Mouse (Mus musculus): ENCODE measurements around the gene Tmf1.

Tmf1 gene

GRCm38 (mm10) chr6:97204252-97204869, 25.4 kb upstream of the Tmf1 start:
- intact Hi-C loops (cut with DNase I): no loop called here

DNA sequence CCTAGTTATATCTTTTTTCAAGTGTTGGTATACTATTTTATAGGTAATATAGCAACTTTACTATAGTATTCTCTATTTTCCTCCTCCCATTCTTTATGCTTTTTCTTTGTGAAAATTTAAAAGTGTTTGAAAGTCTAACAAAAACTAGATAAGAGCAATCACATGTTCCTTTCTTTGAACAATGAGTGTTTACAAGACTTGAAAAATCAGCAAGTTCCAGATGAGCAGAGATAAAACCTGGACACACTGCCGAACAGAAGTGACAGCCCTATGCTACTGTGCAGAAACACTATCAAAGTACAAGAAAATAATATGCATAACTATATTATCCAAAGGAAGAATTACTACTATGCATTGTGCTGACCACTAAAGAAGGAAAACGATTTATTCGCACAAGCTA, 23.6 kb upstream of the Tmf1 start:
- intact Hi-C loops (cut with DNase I): no loop called here

GRCm38 (mm10) chr6:97200437-97200836, 21.5 kb upstream of the Tmf1 start:
- intact Hi-C loops (cut with DNase I): no loop called here

DNA sequence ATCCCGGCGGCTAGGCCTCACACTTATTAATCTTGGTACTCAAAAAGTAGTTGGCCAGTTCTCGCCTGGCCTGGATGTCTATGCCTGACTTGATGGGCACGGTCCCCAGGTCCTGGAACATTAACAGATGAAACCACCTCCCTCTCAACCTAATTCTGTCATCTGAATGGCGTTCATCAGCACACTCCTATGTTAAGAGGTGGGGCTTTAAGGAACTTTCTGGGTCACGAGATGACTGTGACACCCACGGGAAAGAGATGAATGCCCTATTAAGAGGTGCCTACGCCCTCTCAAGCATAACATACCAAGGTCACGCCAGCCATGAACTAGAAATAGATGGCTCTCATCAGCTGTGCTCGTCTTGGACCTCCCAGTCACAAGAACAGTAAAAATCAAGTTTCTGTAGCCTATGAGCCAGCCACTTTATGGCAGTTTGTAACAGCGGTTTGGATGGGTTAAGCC, 476 bp upstream of the Tmf1 start:
- intact Hi-C loops (cut with DNase I): no loop called here

GRCm38 (mm10) chr6:97175716-97176115, 3.2 kb downstream of the Tmf1 start:
- intact Hi-C loops (cut with DNase I): no loop called here

DNA sequence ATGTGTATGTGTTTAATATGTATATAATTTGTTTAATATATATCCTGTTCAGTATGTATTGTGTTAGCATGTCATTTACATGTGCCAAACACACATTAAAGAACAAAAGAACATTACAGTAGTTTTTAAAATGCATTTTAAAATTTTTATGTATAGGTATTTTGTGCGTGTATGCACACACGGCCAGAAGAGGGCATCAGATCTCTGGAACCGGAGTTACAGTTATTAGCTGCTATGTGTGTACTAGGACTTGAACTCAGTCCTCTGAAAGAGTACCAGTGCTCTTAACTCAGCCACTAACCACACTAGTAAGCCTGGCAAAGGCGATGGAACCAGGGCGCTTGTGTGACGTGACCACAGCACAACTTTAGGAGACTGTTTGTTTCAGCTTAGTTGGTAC, 28.8 kb downstream of the Tmf1 start:
- intact Hi-C loops (cut with DNase I): no loop called here

DNA sequence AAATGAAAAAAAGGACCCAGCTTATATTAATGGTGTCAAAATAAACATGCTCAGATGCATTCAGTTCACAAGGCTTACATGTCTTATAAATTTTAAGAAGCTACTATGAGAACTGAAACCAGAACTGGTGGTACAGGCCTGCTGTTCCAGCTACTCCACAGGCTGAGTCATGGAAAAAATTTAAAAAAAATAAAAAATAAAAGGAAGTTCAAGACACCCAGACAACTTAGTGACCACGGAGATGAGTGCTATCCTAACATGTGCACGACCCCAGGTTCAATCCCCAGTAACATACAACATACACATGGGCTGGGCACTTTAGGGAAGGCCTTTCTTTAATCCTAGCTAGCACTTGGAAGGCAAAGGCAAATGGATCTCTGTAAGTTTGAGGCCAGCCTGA, 29.2 kb downstream of the Tmf1 start:
- intact Hi-C loops (cut with DNase I): no loop called here

DNA sequence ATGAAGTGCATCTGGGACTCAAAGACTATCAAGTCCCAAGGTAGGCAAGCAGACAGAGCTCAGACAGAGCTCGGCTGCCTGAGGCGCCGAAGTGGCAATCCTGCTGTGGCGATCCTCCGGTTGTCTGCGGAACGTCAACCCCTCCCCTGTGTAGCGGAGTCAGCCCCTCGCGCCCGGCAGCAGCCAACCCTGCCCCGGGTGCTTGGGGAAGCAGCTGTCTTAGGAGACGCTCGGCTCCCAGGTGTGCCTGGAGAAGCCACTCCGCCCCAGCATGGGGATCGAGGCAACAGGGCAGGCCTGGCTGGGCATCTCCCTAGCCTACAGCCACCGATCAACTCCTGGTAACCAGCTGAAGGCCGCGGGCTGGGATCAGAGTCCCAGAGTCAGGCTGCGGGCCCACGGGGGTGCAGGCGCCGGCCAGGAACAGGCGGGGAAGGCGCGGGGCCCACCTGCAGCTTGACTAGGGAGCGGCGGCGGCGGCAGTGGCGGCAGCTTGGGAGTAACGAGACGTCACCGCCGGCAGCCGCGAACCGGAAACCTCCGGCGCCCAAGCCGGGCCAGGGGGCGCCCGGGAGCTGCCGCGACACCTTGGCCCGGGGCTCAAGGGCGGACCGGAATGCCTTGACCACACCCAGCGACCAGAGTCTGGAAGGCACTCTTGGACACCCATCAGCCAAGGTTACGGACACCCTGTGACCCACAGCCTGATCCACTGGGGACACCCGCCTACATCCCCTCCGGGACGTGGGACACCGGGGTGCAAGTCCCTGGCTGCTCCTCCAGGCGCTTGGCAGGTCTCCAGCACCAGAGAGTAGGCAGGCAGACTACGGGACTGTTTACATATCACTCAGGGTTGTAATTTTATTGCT, 30.3 kb downstream of the Tmf1 start, which contains the start of gene Eogt:
Eogt (minus strand) TSS at position 800 of the 869 bp plus-strand sequence.
- intact Hi-C loops (cut with DNase I): no loop called here

GRCm38 (mm10) chr6:97147755-97148382, 31.1 kb downstream of the Tmf1 start:
- intact Hi-C loops (cut with DNase I): no loop called here

DNA sequence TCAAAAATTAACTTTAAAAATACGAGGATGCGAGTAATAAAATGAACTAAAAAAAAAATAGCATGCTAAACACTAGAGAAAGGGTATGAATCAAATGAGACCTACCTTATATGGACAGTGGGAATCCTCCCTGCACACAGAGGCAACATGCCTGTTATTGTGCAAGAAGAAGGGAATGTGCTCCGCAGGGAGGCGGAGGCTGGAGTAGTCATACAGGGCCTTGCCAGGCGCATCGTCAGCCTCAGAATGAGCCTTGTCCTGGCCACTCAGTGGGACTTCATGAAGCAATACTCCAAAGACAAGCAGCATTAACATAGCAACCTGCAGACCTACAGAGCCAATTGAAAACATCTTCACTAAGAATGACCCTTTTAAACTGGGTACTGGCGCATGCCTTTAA, 33.8 kb downstream of the Tmf1 start:
- intact Hi-C loops (cut with DNase I): no loop called here

DNA sequence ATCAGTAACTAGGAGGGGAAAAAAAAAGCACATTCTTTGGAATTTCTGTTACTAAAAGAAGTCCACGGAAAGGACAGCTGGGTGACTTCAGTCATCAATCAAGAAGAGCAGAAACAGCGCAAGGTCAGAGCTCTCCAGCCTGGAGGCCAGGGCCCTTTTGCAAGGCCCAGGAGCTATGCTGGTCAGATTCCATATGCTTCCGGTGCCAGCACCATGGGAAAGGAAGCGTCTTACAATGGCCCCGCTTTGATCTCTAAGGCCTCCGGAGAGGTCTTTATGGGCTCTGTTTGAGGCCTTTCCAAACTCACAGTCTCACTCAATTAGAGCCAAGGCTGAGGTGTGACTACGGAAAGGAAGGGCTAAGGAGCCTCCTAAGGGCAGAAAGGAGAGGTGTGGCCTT, 34.6 kb downstream of the Tmf1 start:
- intact Hi-C loops (cut with DNase I): no loop called here

GRCm38 (mm10) chr6:97142611-97143010, 36.3 kb downstream of the Tmf1 start:
- intact Hi-C loops (cut with DNase I): no loop called here

DNA sequence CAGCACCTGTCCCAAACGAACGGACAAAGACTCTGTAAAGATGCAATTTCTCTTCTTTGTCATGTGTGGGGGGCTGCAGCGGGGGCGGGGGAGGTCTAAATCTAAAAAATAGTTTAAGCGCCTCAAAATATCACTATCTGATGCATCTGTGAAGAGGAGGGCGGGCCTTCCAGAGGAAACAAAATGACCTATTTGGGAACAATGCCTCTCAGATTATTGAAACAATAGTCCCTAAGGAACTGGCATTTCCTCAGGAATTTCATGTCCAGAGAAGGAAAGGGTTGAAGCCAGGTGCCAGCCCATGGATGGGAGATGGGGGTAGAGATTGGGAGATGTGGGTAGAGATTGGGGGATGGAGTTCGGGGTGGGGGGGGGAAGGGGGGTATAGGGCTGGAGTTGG, 37.1 kb downstream of the Tmf1 start:
- intact Hi-C loops (cut with DNase I): no loop called here

- intact Hi-C loops (cut with DNase I): no loop called here
Measured at GRCm38 (mm10) chr6:97132707-97133303, 46.1 kb downstream of the Tmf1 start.

GRCm38 (mm10) chr6:97131808-97132207, 47.1 kb downstream of the Tmf1 start:
- intact Hi-C loops (cut with DNase I): no loop called here

DNA sequence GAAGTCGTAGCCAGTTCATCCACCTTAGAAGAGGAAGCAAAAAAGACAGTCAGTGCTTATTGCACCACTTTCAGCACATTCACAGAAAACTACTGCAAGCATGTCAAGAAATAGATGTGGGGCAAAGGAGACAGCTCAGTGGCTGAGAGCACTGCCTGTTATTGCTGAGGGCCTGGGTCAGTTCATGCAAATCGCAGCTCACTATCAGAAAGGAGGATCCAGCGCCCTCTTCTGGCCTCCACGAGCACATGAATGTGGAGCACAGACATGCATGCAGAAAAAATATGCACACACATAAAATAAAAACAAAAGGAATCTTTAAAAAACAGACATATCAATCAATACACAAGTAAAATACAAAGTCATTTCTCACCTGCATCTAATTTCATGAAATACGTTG, 47.9 kb downstream of the Tmf1 start:
- intact Hi-C loops (cut with DNase I): no loop called here

GRCm38 (mm10) chr6:97124336-97125010, 54.4 kb downstream of the Tmf1 start:
- intact Hi-C loops (cut with DNase I): no loop called here

DNA sequence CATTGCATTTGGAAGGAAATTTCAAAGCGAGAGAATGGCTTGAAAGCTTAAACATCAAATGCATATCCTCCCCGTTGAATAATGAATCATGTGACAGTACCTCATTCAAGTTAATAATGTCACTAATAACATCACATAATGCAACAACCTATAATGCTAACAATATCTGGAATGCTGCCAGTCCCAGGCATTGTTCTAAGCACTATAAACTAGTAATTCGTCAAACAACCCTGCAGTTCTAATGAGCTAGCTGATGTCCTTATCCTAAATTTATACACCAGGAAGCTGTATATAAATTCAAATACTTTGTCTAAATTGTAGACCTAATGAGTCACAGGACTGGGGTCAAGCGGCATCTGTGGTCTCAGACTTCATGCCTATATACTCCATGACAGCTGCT, 58.0 kb downstream of the Tmf1 start:
- intact Hi-C loops (cut with DNase I): no loop called here

GRCm38 (mm10) chr6:97118327-97118726, 60.6 kb downstream of the Tmf1 start:
- intact Hi-C loops (cut with DNase I): no loop called here

DNA sequence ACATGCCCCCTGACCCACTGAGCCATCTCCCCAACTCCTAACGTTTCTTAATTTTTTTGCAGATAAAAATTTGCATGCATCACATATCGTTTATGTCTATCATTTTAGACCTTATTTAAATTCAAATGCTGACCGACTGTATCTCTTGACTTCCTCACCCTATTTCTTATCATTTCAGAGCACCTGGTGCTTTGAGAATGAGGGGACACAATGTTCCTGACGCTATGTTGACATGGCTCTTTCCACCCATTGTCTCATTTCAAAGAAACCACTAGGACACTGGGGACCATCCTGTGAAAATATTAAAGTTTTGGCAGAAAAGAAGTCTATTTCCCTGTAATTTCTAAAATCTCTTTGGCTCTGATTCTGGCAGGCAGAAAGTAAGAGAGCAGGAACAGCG, 62.0 kb downstream of the Tmf1 start:
- intact Hi-C loops (cut with DNase I): no loop called here

DNA sequence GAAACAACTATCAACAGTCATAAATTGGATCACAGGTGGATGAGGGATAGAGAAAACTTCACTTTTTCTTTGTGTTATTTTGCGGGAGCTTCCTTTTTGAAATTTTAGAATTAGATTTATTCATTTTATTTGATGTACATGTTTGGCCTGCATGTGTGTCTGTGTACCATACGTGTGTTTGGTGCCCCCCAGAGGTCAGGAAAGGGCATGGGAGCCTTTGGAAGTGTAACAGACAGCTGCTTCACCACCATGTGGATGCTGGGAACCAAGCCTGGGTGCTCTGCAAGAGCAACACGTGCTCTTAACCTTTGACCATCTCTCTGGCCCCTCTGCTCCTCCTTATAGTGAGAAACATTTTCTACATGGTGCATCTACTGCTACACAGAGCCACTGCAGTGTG, 64.1 kb downstream of the Tmf1 start:
- intact Hi-C loops (cut with DNase I): no loop called here

All from adrenal gland (tissue).